Mouse (Mus musculus): ENCODE measurements around the gene 0610030E20Rik.

- no peak for TF ChIP-seq TAL1 (IDR thresholded peaks at IDR 0.05; ENCODE audit: low read length)
- no peak for TF ChIP-seq GATA1 (IDR thresholded peaks at IDR 0.05; ENCODE audit: low read length)
These were observed 20.4 kb downstream of the 0610030E20Rik start for GRCm38 (mm10) chr6:72367460-72367974.
